Mouse (Mus musculus) embryonic stem cell, embryonic (primary cell): Measurements from ENCODE around the gene Aif1.

Source experiments
- CTCF ChIA-PET, 4 experiments: fragments of 300-600 bp in 2 of 4; fragments of 350-600 bp in 2 of 4; sonication (Branson Sonifier 250); formaldehyde crosslinking; loops; one replicate each; lab custom pipeline; 2022; ENCODE audit warnings: inconsistent platforms in 2 of 4; lab: Charles Lee
- POLR2A ChIA-PET, 4 experiments: fragments of 300-600 bp in 2 of 4; fragments of 350-600 bp in 2 of 4; sonication (Branson Sonifier 250); formaldehyde crosslinking; loops; one replicate each; lab custom pipeline; 2022; ENCODE audit warnings: antibody characterized with exemption in 4 of 4, inconsistent platforms in 1 of 4; lab: Charles Lee

Aif1 gene

GRCm38 (mm10) chr17:35201128-35201527 lies 25.3 kb upstream of the Aif1 start:
- CTCF ChIA-PET = interaction anchor here in 2 of 4 experiments (0.5 to 2.6 kb wide), 6 partner anchors 9 to 208 kb away, joined by 3 to 10 read pairs (median 4); no protein-coding TSS in a partner anchor
- POLR2A ChIA-PET = interaction anchor here in 2 of 4 experiments (0.8 to 2.6 kb wide), 6 partner anchors 11 to 38 kb away, joined by 3 to 7 read pairs (median 3); partner anchors contain the start of gene Gm16181 (in 1 of the 2)

- CTCF ChIA-PET = interaction anchor here in 2 of 4 experiments (0.5 to 2.0 kb wide), 4 partner anchors 10 to 207 kb away, joined by 3 to 6 read pairs (median 5); no protein-coding TSS in a partner anchor
- POLR2A ChIA-PET = interaction anchor here in 2 of 4 experiments (0.6 to 2.6 kb wide), 5 partner anchors 15 to 1824 kb away, joined by 3 to 5 read pairs (median 4); no protein-coding TSS in a partner anchor
These were observed 24.5 kb upstream of the Aif1 start for GRCm38 (mm10) chr17:35200398-35200797.

- CTCF ChIA-PET = interaction anchor here in 3 of 4 experiments (1.0 to 2.0 kb wide), 5 partner anchors 9 to 31 kb away, joined by 4 to 11 read pairs (median 5); no protein-coding TSS in a partner anchor
- POLR2A ChIA-PET = interaction anchor here in 3 of 4 experiments (0.7 to 2.0 kb wide), 5 partner anchors 9 to 77 kb away, joined by 3 to 8 read pairs (median 3); partner anchors contain the start of genes Csnk2b (in 1 of the 3), Ddx39b (in 1 of the 3), Gm16181 (in 1 of the 3) and Gpank1 (in 1 of the 3)
These were observed 23.1 kb upstream of the Aif1 start for GRCm38 (mm10) chr17:35198946-35199345.

- CTCF ChIA-PET = interaction anchor here in 2 of 4 experiments (0.6 to 1.8 kb wide), 3 partner anchors 10 to 30 kb away, joined by 3 to 10 read pairs (median 4); no protein-coding TSS in a partner anchor
- POLR2A ChIA-PET = interaction anchor here in 2 of 4 experiments (0.8 to 2.0 kb wide), 3 partner anchors 22 to 76 kb away, joined by 3 to 8 read pairs (median 3); partner anchors contain the start of genes Csnk2b (in 1 of the 2), Ddx39b (in 1 of the 2), Gm16181 (in 1 of the 2) and Gpank1 (in 1 of the 2)
These were observed 22.2 kb upstream of the Aif1 start for GRCm38 (mm10) chr17:35198029-35198428.

- POLR2A ChIA-PET = interaction anchor here in 1 of 4 experiments (0.8 to 1.2 kb wide), 2 partner anchors 9 to 26 kb away, joined by 4 to 6 read pairs; partner anchors contain the start of gene Lta
- CTCF ChIA-PET = interaction anchor here in 2 of 4 experiments (1.3 to 2.9 kb wide), 3 partner anchors 29 to 30 kb away, joined by 4 to 14 read pairs (median 4); no protein-coding TSS in a partner anchor
These were observed 21.3 kb upstream of the Aif1 start for GRCm38 (mm10) chr17:35197126-35197525.

GRCm38 (mm10) chr17:35196321-35196641 lies 20.4 kb upstream of the Aif1 start:
- CTCF ChIA-PET = interaction anchor here in 3 of 4 experiments (0.5 to 2.9 kb wide), 5 partner anchors 27 to 305 kb away, joined by 3 to 14 read pairs (median 4); no protein-coding TSS in a partner anchor
- POLR2A ChIA-PET = interaction anchor here in 3 of 4 experiments (0.7 to 1.2 kb wide), 6 partner anchors 25 to 246 kb away, joined by 3 to 4 read pairs (median 4); partner anchors contain the start of genes Abhd16a (in 1 of the 3) and Ddx39b (in 1 of the 3)

- ChIA-PET POLR2A (interaction anchor here (0.7 to 1.2 kb wide), 8 partner anchors 9 to 245 kb away, joined by 3 to 4 read pairs (median 4); partner anchors contain the start of genes Abhd16a (in 1 of the 4), Ddx39b (in 1 of the 4) and Lta (in 1 of the 4)), CTCF (interaction anchor here (0.5 to 2.9 kb wide), 10 partner anchors 16 to 677 kb away, joined by 3 to 14 read pairs (median 4); no protein-coding TSS in a partner anchor)
These were observed 19.9 kb upstream of the Aif1 start for GRCm38 (mm10) chr17:35195631-35196320.

- ChIA-PET POLR2A (interaction anchor here in 2 of 4 experiments (0.8 to 1.2 kb wide), 5 partner anchors 10 to 46 kb away, joined by 3 to 4 read pairs (median 3); partner anchors contain the start of genes Ddx39b (in 1 of the 2) and Lta (in 1 of the 2)), CTCF (interaction anchor here in 3 of 4 experiments (0.5 to 2.9 kb wide), 14 partner anchors 10 to 676 kb away, joined by 3 to 14 read pairs (median 4); partner anchors contain the start of gene D17H6S53E (in 1 of the 3))
These were observed 19.2 kb upstream of the Aif1 start for GRCm38 (mm10) chr17:35194844-35195630.

GRCm38 (mm10) chr17:35193881-35194843 lies 18.3 kb upstream of the Aif1 start, which contains the start of gene Ltb:
Gene Ltb (plus strand): TSS chr17:35194439.
- CTCF ChIA-PET = interaction anchor here (0.5 to 2.9 kb wide), 13 partner anchors 9 to 546 kb away, joined by 3 to 14 read pairs (median 4); partner anchors contain the start of genes Clic1 (in 1 of the 4) and D17H6S53E (in 1 of the 4)
- POLR2A ChIA-PET = interaction anchor here in 3 of 4 experiments (0.6 to 1.2 kb wide), 6 partner anchors 14 to 334 kb away, joined by 3 to 4 read pairs (median 3); partner anchors contain the start of gene Ddx39b (in 1 of the 3)

- ChIA-PET CTCF (interaction anchor here in 3 of 4 experiments (0.6 to 1.8 kb wide), 5 partner anchors 22 to 34 kb away, joined by 3 to 8 read pairs (median 4); no protein-coding TSS in a partner anchor), POLR2A (interaction anchor here in 1 of 4 experiments (0.9 to 2.0 kb wide), 4 partner anchors 9 to 58 kb away, joined by 3 to 6 read pairs (median 3); partner anchors contain the start of genes Atp6v1g2 and Ddx39b)
These were observed 17.1 kb upstream of the Aif1 start for GRCm38 (mm10) chr17:35192924-35193323.

GRCm38 (mm10) chr17:35191723-35192122 lies 15.9 kb upstream of the Aif1 start:
- ChIA-PET POLR2A (interaction anchor here in 2 of 4 experiments (0.6 to 2.0 kb wide), 3 partner anchors 8 to 28 kb away, joined by 4 to 6 read pairs (median 6); no protein-coding TSS in a partner anchor), CTCF (interaction anchor here (0.5 to 1.8 kb wide), 14 partner anchors 10 to 871 kb away, joined by 3 to 8 read pairs (median 4); partner anchors contain the start of gene Tnf (in 1 of the 4))

GRCm38 (mm10) chr17:35190096-35190495 lies 14.2 kb upstream of the Aif1 start:
- POLR2A ChIA-PET = interaction anchor here in 3 of 4 experiments (0.8 to 1.8 kb wide), 7 partner anchors 9 to 52 kb away, joined by 3 to 13 read pairs (median 4); partner anchors contain the start of genes Ddx39b (in 1 of the 3) and Tnf (in 1 of the 3)
- CTCF ChIA-PET = interaction anchor here (0.6 to 2.8 kb wide), 12 partner anchors 9 to 65 kb away, joined by 4 to 8 read pairs (median 4); no protein-coding TSS in a partner anchor

- POLR2A ChIA-PET = interaction anchor here in 3 of 4 experiments (0.6 to 1.8 kb wide), 8 partner anchors 8 to 237 kb away, joined by 3 to 13 read pairs (median 4); partner anchors contain the start of gene Ddx39b (in 1 of the 3)
- CTCF ChIA-PET = interaction anchor here in 3 of 4 experiments (0.6 to 2.8 kb wide), 11 partner anchors 11 to 66 kb away, joined by 4 to 8 read pairs (median 5); no protein-coding TSS in a partner anchor
These were observed 13.3 kb upstream of the Aif1 start for GRCm38 (mm10) chr17:35189186-35189585.

- CTCF ChIA-PET = interaction anchor here in 2 of 4 experiments (0.9 to 2.8 kb wide), 7 partner anchors 19 to 67 kb away, joined by 4 to 8 read pairs (median 5); no protein-coding TSS in a partner anchor
- POLR2A ChIA-PET = interaction anchor here in 3 of 4 experiments (0.6 to 4.9 kb wide), 7 partner anchors 19 to 236 kb away, joined by 3 to 27 read pairs (median 3); partner anchors contain the start of genes Atp6v1g2 (in 1 of the 3) and Ddx39b (in 1 of the 3)
These were observed 12.2 kb upstream of the Aif1 start, which contains the start of gene Lst1 for GRCm38 (mm10) chr17:35187959-35188610. Gene Lst1 (minus strand): TSS chr17:35188439.
